Mouse (Mus musculus) limb, embryonic 14.5 days (tissue): ENCODE results near the gene Jtb. TPM values are rescaled to one million over a fixed set of nuclear protein-coding genes. Genes with fewer than 3 reads are reported as not detected.
A peak's percentile ranks its signal among the peaks of the same experiment; 100 is the strongest.

Experiments used
- ATAC-seq: fragments of 200-750 bp; cut with Nextera tagmentation; 2 replicates; pipeline ENCODE4 v1.8.0; 2017; ENCODE audit warnings: low read depth, moderate number of reproducible peaks, moderate TSS enrichment; ENCODE audit not compliant: low FRiP score
- DNase-seq: peaks from one replicate; pipeline ENCODE4 v3.0.0-alpha.2; 2015; ENCODE audit warnings: low spot score
- H3K27ac ChIP-seq: fragments of 300-500 bp; sonication (generic); replicated peaks from 2 replicates; pipeline ENCODE4 v1.5.1; 2014; ENCODE audit warnings: low read depth, mild to moderate bottlenecking, low read length, moderate library complexity, mixed read lengths
- H3K27me3 ChIP-seq: fragments of 300-500 bp; sonication (generic); 2 replicates; pipeline ENCODE4 v1.6.1; 2014; ENCODE audit warnings: low read length, mixed read lengths; ENCODE audit not compliant: control insufficient read depth, insufficient read depth
- H3K36me3 ChIP-seq: fragments of 300-500 bp; sonication (generic); 2 replicates; pipeline ENCODE4 v1.6.1; 2014; ENCODE audit warnings: mild to moderate bottlenecking, low read length, moderate library complexity, mixed read lengths; ENCODE audit not compliant: control insufficient read depth, insufficient read depth
- H3K4me1 ChIP-seq: fragments of 300-500 bp; sonication (generic); 2 replicates; pipeline ENCODE4 v1.6.1; 2014; ENCODE audit warnings: antibody characterized with exemption, low read length, mixed read lengths; ENCODE audit not compliant: control insufficient read depth, insufficient read depth
- H3K4me2 ChIP-seq: fragments of 300-500 bp; sonication (generic); replicated peaks from 2 replicates; pipeline ENCODE4 v1.6.1; 2014; ENCODE audit warnings: low read depth, mild to moderate bottlenecking, low read length, moderate library complexity; ENCODE audit not compliant: severe bottlenecking
- H3K4me3 ChIP-seq: fragments of 300-500 bp; sonication (generic); replicated peaks from 2 replicates; pipeline ENCODE4 v1.5.1; 2014; ENCODE audit warnings: low read length
- H3K9ac ChIP-seq: fragments of 300-500 bp; sonication (generic); 2 replicates; pipeline ENCODE4 v1.6.1; 2014; ENCODE audit warnings: mild to moderate bottlenecking, low read depth, low read length, moderate library complexity; ENCODE audit not compliant: severe bottlenecking
- H3K9me3 ChIP-seq: fragments of 300-500 bp; sonication (generic); 2 replicates; pipeline ENCODE4 v1.6.1; 2016; ENCODE audit warnings: low read length; ENCODE audit not compliant: control insufficient read depth
- POLR2A ChIP-seq: fragments of 200-500 bp; IDR thresholded peaks from 2 replicates; pipeline ENCODE4 v1.8.0; 2012; ENCODE audit warnings: inconsistent platforms, mild to moderate bottlenecking, moderate library complexity, borderline replicate concordance; ENCODE audit not compliant: insufficient read depth, insufficient read length; ENCODE audit errors: extremely low read depth
- WGBS: fragments of 180-500 bp; shearing (Covaris S2); extraction: QIAGEN DNeasy Blood & Tissue Kit; methylation state at CpG from one replicate; pipeline ENCODE4 v1.1.7; 2014; 5-methylcytosine and 5-hydroxymethylcytosine counted together
- polyA plus RNA-seq, 2 experiments: library from polyadenylated mRNA; depleted of rRNA in 1 of 2; stranded (reverse) in 1 of 2; unstranded in 1 of 2; fragments of >200 nt; fragmentation: Nextera tagmentation in 1 of 2; extraction: Ambion mirVana in 1 of 2; gene quantifications; 2 replicates each; pipeline versions ENCODE4 v1.2.1 to v1.2.3; 2012 to 2014

Gene Jtb
- polyA plus RNA-seq, 2 experiments = 74.2 to 130 TPM

GRCm38 (mm10) chr3:90209908-90210566, 21.4 kb upstream of the Jtb start:
- H3K36me3 ChIP-seq = peaks cover 55% of the 10 kb centered on the region
- no peaks in the 10 kb centered on the region for H3K27me3 ChIP-seq
- ATAC-seq (no peak), DNase-seq (no peak)
- no peak overlapping the region for H3K4me3 ChIP-seq
- no peak overlapping the region for H3K4me2 ChIP-seq
- peaks cover 19% of the 10 kb centered on the region for H3K4me1 ChIP-seq
- no peak overlapping the region for H3K27ac ChIP-seq
- TF ChIP-seq POLR2A = no peak
- no peaks in the 10 kb centered on the region for H3K9me3 ChIP-seq
- no peak overlapping the region for H3K9ac ChIP-seq
- WGBS = 94% methylated on average over 5 of the region's 5 CpGs

- no peak overlapping the region for H3K27ac ChIP-seq
- TF ChIP-seq POLR2A = no peak
- ATAC-seq = no peak
- WGBS = 74% methylated on average over 13 of the region's 13 CpGs
- H3K4me1 ChIP-seq = peaks cover 19% of the 10 kb centered on the region
- peaks cover 53% of the 10 kb centered on the region for H3K36me3 ChIP-seq
- H3K9me3 ChIP-seq = no peaks in the 10 kb centered on the region
- H3K4me3 ChIP-seq = peak overlapping the region; percentile 88
- H3K27me3 ChIP-seq = no peaks in the 10 kb centered on the region
- peak overlapping the region; percentile 92; the same call in 1 of the 2 replicates for H3K9ac ChIP-seq
- DNase-seq = no peak
- H3K4me2 ChIP-seq = peak overlapping the region; percentile 86
These were observed 19.7 kb upstream of the Jtb start for GRCm38 (mm10) chr3:90211475-90212398.

GRCm38 (mm10) chr3:90212723-90213122, 18.7 kb upstream of the Jtb start:
- Histone ChIP-seq H3K9me3 (no peaks in the 10 kb centered on the region), H3K36me3 (peaks cover 49% of the 10 kb centered on the region), H3K27ac (no peak overlapping the region; the same call in 1 of the 2 replicates), H3K9ac (peak overlapping the region; percentile 92), H3K4me1 (peaks cover 19% of the 10 kb centered on the region), H3K27me3 (no peaks in the 10 kb centered on the region), H3K4me2 (peak overlapping the region; percentile 86), H3K4me3 (peak overlapping the region; percentile 88)
- TF ChIP-seq POLR2A = no peak
- DNase-seq (no peak), ATAC-seq (no peak)
- 13% methylated on average over 5 of the region's 5 CpGs for WGBS

GRCm38 (mm10) chr3:90213377-90213866, 18.0 kb upstream of the Jtb start, which contains the start of the genes Rps27 and Rab13:
Gene Rps27, minus strand, starts transcription at chr3:90213651.
Gene Rab13, plus strand, starts transcription at chr3:90213695.
- H3K27ac ChIP-seq = peak within 1 kb of the TSS; percentile 88
- peaks cover 19% of the 10 kb centered on the region for H3K4me1 ChIP-seq
- ATAC-seq (peak; percentile 95), DNase-seq (peak; percentile 97)
- H3K36me3 ChIP-seq = peaks cover 42% of the 10 kb centered on the region
- no peaks in the 10 kb centered on the region for H3K9me3 ChIP-seq
- peak; percentile 100; the same call in 1 of the 2 replicates for TF ChIP-seq POLR2A
- peak within 1 kb of the TSS; percentile 88 for H3K4me3 ChIP-seq
- H3K27me3 ChIP-seq = no peaks in the 10 kb centered on the region
- WGBS = 2% methylated on average over 42 of the region's 42 CpGs
- H3K4me2 ChIP-seq = peak within 1 kb of the TSS; percentile 86
- H3K9ac ChIP-seq = peak within 1 kb of the TSS; percentile 92
